Mouse (Mus musculus) lung, postnatal 14 days (tissue): Measurements from ENCODE around the gene Coa5.

ENCODE experiments used
- DNase-seq: peaks from one replicate; pipeline ENCODE4 v3.0.0; 2021

Coa5 gene

GRCm38 (mm10) chr1:37429366-37430296, at the start of gene Coa5, which contains the start of gene Unc50:
Gene Coa5, minus strand, starts transcription at chr1:37430103.
Gene Unc50, plus strand, starts transcription at chr1:37430139.
- DNase-seq: peak; percentile 94

- peak; percentile 52 for DNase-seq
These were observed 49.2 kb upstream of the Coa5 start for GRCm38 (mm10) chr1:37479074-37479473.

- DNase-seq: no peak
These were observed 48.5 kb upstream of the Coa5 start for GRCm38 (mm10) chr1:37478416-37478815.

GRCm38 (mm10) chr1:37477928-37478327, 48.0 kb upstream of the Coa5 start:
- no peak for DNase-seq

- DNase-seq: no peak
These were observed 47.3 kb upstream of the Coa5 start for GRCm38 (mm10) chr1:37477250-37477649.

- no peak for DNase-seq
These were observed 45.4 kb upstream of the Coa5 start for GRCm38 (mm10) chr1:37475312-37475711.

GRCm38 (mm10) chr1:37474634-37475190, 44.8 kb upstream of the Coa5 start:
- DNase-seq: no peak

- DNase-seq: no peak
These were observed 44.1 kb upstream of the Coa5 start for GRCm38 (mm10) chr1:37474046-37474445.

- DNase-seq: no peak
These were observed 43.3 kb upstream of the Coa5 start for GRCm38 (mm10) chr1:37473251-37473650.

- DNase-seq: no peak
These were observed 41.6 kb upstream of the Coa5 start for GRCm38 (mm10) chr1:37471179-37472148.

GRCm38 (mm10) chr1:37469007-37469406, 39.1 kb upstream of the Coa5 start:
- no peak for DNase-seq

- no peak for DNase-seq
These were observed 37.9 kb upstream of the Coa5 start for GRCm38 (mm10) chr1:37467806-37468205.

- no peak for DNase-seq
These were observed 36.6 kb upstream of the Coa5 start for GRCm38 (mm10) chr1:37466322-37466995.

- no peak for DNase-seq
These were observed 35.1 kb upstream of the Coa5 start for GRCm38 (mm10) chr1:37464878-37465452.

- DNase-seq: no peak
These were observed 27.6 kb upstream of the Coa5 start for GRCm38 (mm10) chr1:37457546-37457945.

GRCm38 (mm10) chr1:37451270-37451669, 21.4 kb upstream of the Coa5 start:
- DNase-seq: no peak

GRCm38 (mm10) chr1:37448361-37449095, 18.6 kb upstream of the Coa5 start:
- DNase-seq: peak; percentile 78

- no peak for DNase-seq
These were observed 13.2 kb upstream of the Coa5 start for GRCm38 (mm10) chr1:37442848-37443835.

- no peak for DNase-seq
These were observed 6.5 kb upstream of the Coa5 start for GRCm38 (mm10) chr1:37436419-37436818.

- no peak for DNase-seq
These were observed 466 bp upstream of the Coa5 start for GRCm38 (mm10) chr1:37430297-37430840.
